Mouse (Mus musculus) erythroblast, embryonic 14.5 days (primary cell): ENCODE results near the gene Bmpr1a. TPM values are rescaled to one million over a fixed set of nuclear protein-coding genes. Genes with fewer than 3 reads are reported as not detected.

Source experiments
- H3K27me3 ChIP-seq: 2 replicates; pipeline ENCODE4 v1.6.1; 2012; ENCODE audit warnings: inconsistent platforms; ENCODE audit not compliant: control insufficient read depth
- H3K36me3 ChIP-seq: 2 replicates; pipeline ENCODE4 v1.6.1; 2012; ENCODE audit warnings: mild to moderate bottlenecking, inconsistent platforms; ENCODE audit not compliant: control insufficient read depth
- H3K4me1 ChIP-seq: 2 replicates; pipeline ENCODE4 v1.6.1; 2012; ENCODE audit warnings: inconsistent platforms; ENCODE audit not compliant: control insufficient read depth
- H3K4me3 ChIP-seq: replicated peaks from 2 replicates; pipeline ENCODE3; 2012; ENCODE audit warnings: moderate library complexity, mild to moderate bottlenecking, inconsistent platforms
- H3K9me3 ChIP-seq: 2 replicates; pipeline ENCODE4 v1.6.1; 2012; ENCODE audit warnings: low read length, inconsistent platforms, mixed read lengths; ENCODE audit not compliant: control insufficient read depth
- GATA1 ChIP-seq: IDR thresholded peaks from 2 replicates; pipeline ENCODE4 v1.6.1; 2012; ENCODE audit warnings: low read length, inconsistent platforms, mixed read lengths
- TAL1 ChIP-seq: IDR thresholded peaks from 3 replicates; pipeline ENCODE4 v1.6.1; 2012; ENCODE audit warnings: low read length, inconsistent platforms, mixed read lengths
- polyA plus RNA-seq: library from polyadenylated mRNA; stranded (reverse); fragments of >175 nt; gene quantifications from 2 replicates; pipeline ENCODE4 v1.2.3, GENCODE M21; 2012

Bmpr1a gene
- polyA plus RNA-seq, 1 experiment, result not detected

GRCm38 (mm10) chr14:34511901-34512300 lies 8.8 kb upstream of the Bmpr1a start:
- peaks cover 8% of the 10 kb centered on the region for H3K27me3 ChIP-seq

GRCm38 (mm10) chr14:34508842-34509439 lies 5.8 kb upstream of the Bmpr1a start:
- Histone ChIP-seq H3K9me3 (no peaks in the 10 kb centered on the region), H3K27me3 (peaks cover 33% of the 10 kb centered on the region), H3K36me3 (no peaks in the 10 kb centered on the region), H3K4me3 (no peak overlapping the region), H3K4me1 (peaks cover 7% of the 10 kb centered on the region)
- no peak for TF ChIP-seq TAL1

More at GRCm38 (mm10) chr14:34511901-34512300, 8.8 kb upstream of the Bmpr1a start:
- Histone ChIP-seq H3K9me3 (no peaks in the 10 kb centered on the region), H3K4me3 (no peak overlapping the region), H3K4me1 (peaks cover 7% of the 10 kb centered on the region), H3K36me3 (no peaks in the 10 kb centered on the region)
- TF ChIP-seq TAL1 (no peak), GATA1 (no peak)

GRCm38 (mm10) chr14:34508187-34508840 lies 5.2 kb upstream of the Bmpr1a start:
- Histone ChIP-seq H3K36me3 (no peaks in the 10 kb centered on the region), H3K9me3 (no peaks in the 10 kb centered on the region), H3K4me3 (no peak overlapping the region), H3K27me3 (peaks cover 40% of the 10 kb centered on the region), H3K4me1 (peaks cover 7% of the 10 kb centered on the region)
- TF ChIP-seq GATA1, result no peak
- TF ChIP-seq TAL1, result no peak

- peaks cover 64% of the 10 kb centered on the region for H3K27me3 ChIP-seq
- H3K4me3 ChIP-seq, result no peak overlapping the region
- H3K4me1 ChIP-seq, result peaks cover 18% of the 10 kb centered on the region
- H3K36me3 ChIP-seq, result no peaks in the 10 kb centered on the region
- TF ChIP-seq TAL1, result no peak
- TF ChIP-seq GATA1, result no peak
- H3K9me3 ChIP-seq, result peaks cover 2% of the 10 kb centered on the region; the same call in 1 of the 2 replicates
Measured at GRCm38 (mm10) chr14:34505309-34505708, 2.2 kb upstream of the Bmpr1a start.

- H3K4me1 ChIP-seq, result peaks cover 18% of the 10 kb centered on the region
- TF ChIP-seq TAL1, result no peak
- TF ChIP-seq GATA1, result no peak
- peaks cover 2% of the 10 kb centered on the region; the same call in 1 of the 2 replicates for H3K9me3 ChIP-seq
- no peaks in the 10 kb centered on the region for H3K36me3 ChIP-seq
- H3K27me3 ChIP-seq, result peaks cover 73% of the 10 kb centered on the region
- no peak overlapping the region for H3K4me3 ChIP-seq
Measured at GRCm38 (mm10) chr14:34504377-34504776, 1.2 kb upstream of the Bmpr1a start.

- Histone ChIP-seq H3K4me1 (peaks cover 17% of the 10 kb centered on the region), H3K9me3 (peaks cover 2% of the 10 kb centered on the region; the same call in 1 of the 2 replicates), H3K27me3 (peaks cover 78% of the 10 kb centered on the region), H3K4me3 (no peak overlapping the region), H3K36me3 (no peaks in the 10 kb centered on the region)
- no peak for TF ChIP-seq GATA1
- TF ChIP-seq TAL1, result no peak
Measured at GRCm38 (mm10) chr14:34503759-34504158, 618 bp upstream of the Bmpr1a start.

- Histone ChIP-seq H3K4me1 (peaks cover 11% of the 10 kb centered on the region), H3K4me3 (peak overlapping the region; percentile 64), H3K27me3 (peaks cover 83% of the 10 kb centered on the region), H3K36me3 (no peaks in the 10 kb centered on the region), H3K9me3 (peaks cover 2% of the 10 kb centered on the region; the same call in 1 of the 2 replicates)
- TF ChIP-seq GATA1, result no peak
- TF ChIP-seq TAL1, result no peak
Measured at GRCm38 (mm10) chr14:34502475-34503324, 441 bp downstream of the Bmpr1a start.

- Histone ChIP-seq H3K4me3 (peak overlapping the region; percentile 64), H3K4me1 (peaks cover 11% of the 10 kb centered on the region), H3K27me3 (peaks cover 83% of the 10 kb centered on the region), H3K36me3 (no peaks in the 10 kb centered on the region), H3K9me3 (peaks cover 2% of the 10 kb centered on the region; the same call in 1 of the 2 replicates)
- no peak for TF ChIP-seq GATA1
- TF ChIP-seq TAL1, result no peak
Measured at GRCm38 (mm10) chr14:34501804-34502474, 1.2 kb downstream of the Bmpr1a start.

GRCm38 (mm10) chr14:34501447-34501803 lies 1.7 kb downstream of the Bmpr1a start:
- Histone ChIP-seq H3K9me3 (peaks cover 2% of the 10 kb centered on the region; the same call in 1 of the 2 replicates), H3K27me3 (peaks cover 80% of the 10 kb centered on the region), H3K4me1 (peaks cover 11% of the 10 kb centered on the region), H3K4me3 (peak overlapping the region; percentile 64), H3K36me3 (no peaks in the 10 kb centered on the region)
- TF ChIP-seq TAL1 (no peak), GATA1 (no peak)
